Mouse (Mus musculus) liver, postnatal 0 days (tissue): ENCODE measurements around the gene Ptprf.

Experiments
- CTCF ChIP-seq: sonication (generic); IDR thresholded peaks from 2 replicates; pipeline ENCODE4 v1.5.1; 2016; ENCODE audit warnings: antibody characterized with exemption, low read depth
- EP300 ChIP-seq: IDR thresholded peaks from 2 replicates; pipeline ENCODE4 v1.6.1; 2016; ENCODE audit warnings: antibody characterized with exemption, low read depth, mild to moderate bottlenecking

DNA sequence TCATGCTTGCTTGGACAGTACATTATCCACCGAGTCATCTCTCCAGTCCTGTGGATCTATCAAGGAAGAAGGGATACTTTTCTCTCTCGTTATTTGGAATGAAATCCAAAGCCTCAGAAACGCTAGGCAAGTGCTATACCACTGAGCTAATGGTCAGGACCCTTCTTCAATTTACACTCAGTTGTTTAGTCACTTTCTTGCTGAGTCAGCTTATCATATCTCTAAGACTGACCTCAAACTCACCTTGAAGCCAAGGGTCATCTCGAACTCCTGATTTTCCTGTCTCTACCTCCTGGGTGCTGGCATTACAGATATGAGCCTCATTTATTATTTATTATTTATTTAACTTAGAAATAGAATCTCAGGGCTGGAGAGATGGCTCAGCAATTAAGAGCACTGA is 25.5 kb upstream of the Ptprf start:
- no peak for TF ChIP-seq CTCF
- no peak for TF ChIP-seq EP300
